Mouse (Mus musculus) heart, postnatal 14 days (tissue): ENCODE results near the gene 4931428F04Rik. TPM values are rescaled to one million over a fixed set of nuclear protein-coding genes. Genes with fewer than 3 reads are reported as not detected.

ENCODE experiments used
- DNase-seq, 2 experiments: peaks; one replicate each; pipeline ENCODE4 v3.0.0; 2021 to 2022
- intact Hi-C: fragments of 180-260 bp; cut with DNase I; formaldehyde crosslinking; loops from one replicate; pipeline ENCODE4 v1.15.1; 2025
- long read RNA-seq, 2 experiments: library from polyadenylated mRNA; stranded (forward); transcript quantifications; one replicate each; pipeline ENCODE4 v2.0.0; 2021
- total RNA-seq, 2 experiments: library from RNA; stranded (reverse); gene quantifications; 2 replicates each; pipeline ENCODE4 v1.2.3; 2021

4931428F04Rik gene
- total RNA-seq = 1 to 10 TPM; 1.5 to 3.2 TPM
- long read RNA-seq, experiment 1, partial matches to known transcripts = 0 of 1 reads
- long read RNA-seq, experiment 1, other reads (novel, unspliced or antisense) = 0 of 1 reads
- long read RNA-seq, experiment 2, partial matches to known transcripts = 0 of 4 reads
- long read RNA-seq, experiment 2, other reads (novel, unspliced or antisense) = 1 of 4 reads

GRCm38 (mm10) chr8:105289805-105290460 lies at the start of gene 4931428F04Rik:
TSS of gene 4931428F04Rik (minus strand) at chr8:105289864.
- peak; percentile 37 to 54 for DNase-seq
- intact Hi-C loops = loop anchor here (2.0 to 5.0 kb wide), 3 partner anchors 38 to 635 kb away; no protein-coding TSS in a partner anchor

- intact Hi-C loops = no loop called here
- no peak for DNase-seq
Observed at GRCm38 (mm10) chr8:105338992-105339391, 49.3 kb upstream of the 4931428F04Rik start.

GRCm38 (mm10) chr8:105336373-105337130 lies 46.9 kb upstream of the 4931428F04Rik start:
- intact Hi-C loops = no loop called here

GRCm38 (mm10) chr8:105332523-105332922 lies 42.9 kb upstream of the 4931428F04Rik start:
- intact Hi-C loops = no loop called here
- DNase-seq = no peak

More at GRCm38 (mm10) chr8:105336373-105337130, 46.9 kb upstream of the 4931428F04Rik start:
- DNase-seq = no peak

- no peak for DNase-seq
- intact Hi-C loops = no loop called here
Observed at GRCm38 (mm10) chr8:105331931-105332330, 42.3 kb upstream of the 4931428F04Rik start.

- intact Hi-C loops = no loop called here
- DNase-seq = no peak
Observed at GRCm38 (mm10) chr8:105331469-105331868, 41.8 kb upstream of the 4931428F04Rik start.

- intact Hi-C loops = no loop called here
- DNase-seq = no peak
Observed at GRCm38 (mm10) chr8:105330325-105330724, 40.7 kb upstream of the 4931428F04Rik start.

- DNase-seq = no peak
- intact Hi-C loops = no loop called here
Observed at GRCm38 (mm10) chr8:105326968-105327367, 37.3 kb upstream of the 4931428F04Rik start.

GRCm38 (mm10) chr8:105326141-105326672 lies 36.5 kb upstream of the 4931428F04Rik start, which contains the start of the genes Lrrc29 and Tmem208:
TSS of gene Lrrc29 (minus strand) at chr8:105326278.
TSS of gene Tmem208 (plus strand) at chr8:105326354.
- peak; percentile 96 to 98 for DNase-seq
- intact Hi-C loops = no loop called here

GRCm38 (mm10) chr8:105325641-105326093 lies 36.0 kb upstream of the 4931428F04Rik start:
- intact Hi-C loops = loop anchor here (2.0 kb wide), 1 partner anchor 27 kb away; no protein-coding TSS in a partner anchor
- no peak for DNase-seq

- intact Hi-C loops = no loop called here
- no peak for DNase-seq
Observed at GRCm38 (mm10) chr8:105323183-105323582, 33.5 kb upstream of the 4931428F04Rik start.

GRCm38 (mm10) chr8:105318662-105319190 lies 29.1 kb upstream of the 4931428F04Rik start:
- intact Hi-C loops = no loop called here
- DNase-seq = no peak

- no peak for DNase-seq
- intact Hi-C loops = no loop called here
Observed at GRCm38 (mm10) chr8:105317941-105318340, 28.3 kb upstream of the 4931428F04Rik start.

- DNase-seq = no peak
Observed at GRCm38 (mm10) chr8:105315073-105315769, 25.6 kb upstream of the 4931428F04Rik start.

GRCm38 (mm10) chr8:105313622-105314402 lies 24.1 kb upstream of the 4931428F04Rik start:
- intact Hi-C loops = no loop called here
- no peak for DNase-seq

More at GRCm38 (mm10) chr8:105315073-105315769, 25.6 kb upstream of the 4931428F04Rik start:
- intact Hi-C loops = no loop called here

- intact Hi-C loops = no loop called here
- DNase-seq = peak; percentile 27 to 37
Observed at GRCm38 (mm10) chr8:105312891-105313481, 23.3 kb upstream of the 4931428F04Rik start.

- DNase-seq = no peak
- intact Hi-C loops = no loop called here
Observed at GRCm38 (mm10) chr8:105311718-105312117, 22.1 kb upstream of the 4931428F04Rik start.

- intact Hi-C loops = no loop called here
- no peak for DNase-seq
Observed at GRCm38 (mm10) chr8:105310118-105310517, 20.5 kb upstream of the 4931428F04Rik start.
